Mouse (Mus musculus): ENCODE results near the gene Fbxw21. TPM values are rescaled to one million over a fixed set of nuclear protein-coding genes. Genes with fewer than 3 reads are reported as not detected.
"Not testable (repeated sequence)": the region's sequence is repeated elsewhere in the genome, so short reads cannot be mapped to it uniquely, and the experiment has no call there.

Gene Fbxw21
- polyA plus RNA-seq, 1 experiment from 2014 or later, result not detected

- H3K36me3 ChIP-seq (ENCODE audit: insufficient read depth); H3K4me2 ChIP-seq; H3K4me3 ChIP-seq (ENCODE audit: low read depth, low read length); DNase-seq; H3K27ac ChIP-seq (ENCODE audit: low read depth); H3K4me1 ChIP-seq (ENCODE audit: insufficient read depth); ATAC-seq (ENCODE audit: insufficient read depth); H3K27me3 ChIP-seq (ENCODE audit: insufficient read depth, low read length); H3K9me3 ChIP-seq (ENCODE audit: low read depth, low read length); H3K9ac ChIP-seq: not testable (repeated sequence)
- WGBS, result 67% methylated on average over 4 of the region's 4 CpGs
- TF ChIP-seq CTCF (IDR thresholded peaks at IDR 0.05; ENCODE audit: low read depth), result peak; percentile 39
Observed at GRCm38 (mm10) chr9:109140414-109140813, 21.4 kb downstream of the Fbxw21 start.

DNA sequence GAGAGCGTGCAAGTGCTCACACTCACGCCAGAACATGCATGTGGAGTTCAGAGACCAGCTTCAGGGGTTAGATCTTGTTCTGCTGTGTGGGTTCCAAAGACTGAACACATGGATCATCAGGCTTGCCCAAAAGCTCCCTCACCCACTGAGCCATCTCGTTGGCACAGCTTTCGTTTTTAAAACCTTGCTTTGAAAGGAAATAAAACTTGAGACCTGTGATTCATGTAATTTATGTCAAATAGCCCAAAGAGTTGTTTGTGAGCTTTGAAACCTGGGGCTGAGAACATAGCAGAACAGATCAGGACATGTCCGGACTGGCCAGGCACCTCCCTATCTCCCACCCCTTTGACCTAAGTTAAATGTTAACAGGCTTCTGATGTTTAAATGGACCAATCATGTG is 31.8 kb downstream of the Fbxw21 start:
- Histone ChIP-seq H3K27me3 (ENCODE audit: insufficient read depth, low read length) (no peaks in the 10 kb centered on the region), H3K4me2 (no peak overlapping the region), H3K4me1 (ENCODE audit: insufficient read depth) (no peaks in the 10 kb centered on the region), H3K4me3 (ENCODE audit: low read depth, low read length) (no peak overlapping the region), H3K9ac (no peak overlapping the region), H3K27ac (ENCODE audit: low read depth) (no peak overlapping the region), H3K36me3 (ENCODE audit: insufficient read depth) (no peaks in the 10 kb centered on the region), H3K9me3 (ENCODE audit: low read depth, low read length) (no peaks in the 10 kb centered on the region)
- no peak for TF ChIP-seq CTCF (IDR thresholded peaks at IDR 0.05; ENCODE audit: low read depth)
- DNase-seq (no peak), ATAC-seq (ENCODE audit: insufficient read depth) (no peak)
- 87% methylated on average over 5 of the region's 5 CpGs for WGBS

DNA sequence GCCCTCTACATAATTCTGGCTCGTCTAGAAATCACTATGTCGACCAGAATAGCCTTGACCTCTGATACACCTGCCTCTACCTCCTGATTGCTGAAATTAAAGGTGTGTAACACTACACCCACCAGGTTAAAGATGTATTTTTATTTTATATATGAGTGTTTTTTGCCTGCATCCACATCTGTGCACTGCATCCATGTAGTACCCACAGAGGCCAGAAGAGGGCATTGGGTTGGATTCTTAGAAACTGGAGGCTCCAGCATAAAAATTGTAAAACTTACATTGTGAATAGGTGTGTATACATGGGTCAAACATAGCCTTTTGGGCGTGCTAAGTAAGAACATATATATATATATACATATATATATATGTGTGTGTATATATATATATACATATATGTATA is 33.6 kb downstream of the Fbxw21 start:
- no peak overlapping the region for H3K27ac ChIP-seq (ENCODE audit: low read depth)
- H3K27me3 ChIP-seq (ENCODE audit: insufficient read depth, low read length), result no peaks in the 10 kb centered on the region
- no peak overlapping the region for H3K4me2 ChIP-seq
- ATAC-seq (ENCODE audit: insufficient read depth) (no peak), DNase-seq (peak; percentile 64)
- peak; percentile 55 for TF ChIP-seq CTCF (IDR thresholded peaks at IDR 0.05; ENCODE audit: low read depth)
- no peak overlapping the region for H3K9ac ChIP-seq
- no peak overlapping the region for H3K4me3 ChIP-seq (ENCODE audit: low read depth, low read length)
- no peaks in the 10 kb centered on the region for H3K4me1 ChIP-seq (ENCODE audit: insufficient read depth)
- H3K9me3 ChIP-seq (ENCODE audit: low read depth, low read length), result no peaks in the 10 kb centered on the region
- no peaks in the 10 kb centered on the region for H3K36me3 ChIP-seq (ENCODE audit: insufficient read depth)
- WGBS, result 49% methylated on average over 3 of the region's 3 CpGs

DNA sequence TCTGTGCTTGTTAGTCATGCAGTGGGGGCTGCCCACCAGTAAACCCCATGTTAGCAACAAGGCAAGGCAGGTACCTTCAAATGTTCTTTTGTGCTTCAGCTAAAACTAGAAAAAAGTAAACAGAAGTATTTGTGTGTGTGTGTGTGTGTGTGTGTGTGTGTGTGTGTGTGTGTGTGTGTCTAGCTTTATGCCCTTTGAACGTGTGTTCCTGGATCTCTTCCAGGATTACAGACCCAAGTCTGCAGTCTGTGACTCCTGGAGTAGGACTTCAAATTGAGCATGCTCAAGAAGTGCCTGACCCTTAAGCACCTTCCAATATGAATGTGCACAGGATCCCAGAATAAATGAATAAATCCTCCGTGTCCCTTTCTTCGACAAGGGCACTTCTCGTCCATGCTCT is 34.8 kb downstream of the Fbxw21 start:
- H3K4me3 ChIP-seq (ENCODE audit: low read depth, low read length), result no peak overlapping the region
- H3K27ac ChIP-seq (ENCODE audit: low read depth), result no peak overlapping the region
- no peak overlapping the region for H3K4me2 ChIP-seq
- TF ChIP-seq CTCF (IDR thresholded peaks at IDR 0.05; ENCODE audit: low read depth), result no peak
- no peaks in the 10 kb centered on the region for H3K36me3 ChIP-seq (ENCODE audit: insufficient read depth)
- H3K9me3 ChIP-seq (ENCODE audit: low read depth, low read length), result no peaks in the 10 kb centered on the region
- no peak overlapping the region for H3K9ac ChIP-seq
- no peak for ATAC-seq (ENCODE audit: insufficient read depth)
- no peaks in the 10 kb centered on the region for H3K27me3 ChIP-seq (ENCODE audit: insufficient read depth, low read length)
- 73% methylated on average over 4 of the region's 4 CpGs for WGBS
- no peaks in the 10 kb centered on the region for H3K4me1 ChIP-seq (ENCODE audit: insufficient read depth)
- no peak for DNase-seq

DNA sequence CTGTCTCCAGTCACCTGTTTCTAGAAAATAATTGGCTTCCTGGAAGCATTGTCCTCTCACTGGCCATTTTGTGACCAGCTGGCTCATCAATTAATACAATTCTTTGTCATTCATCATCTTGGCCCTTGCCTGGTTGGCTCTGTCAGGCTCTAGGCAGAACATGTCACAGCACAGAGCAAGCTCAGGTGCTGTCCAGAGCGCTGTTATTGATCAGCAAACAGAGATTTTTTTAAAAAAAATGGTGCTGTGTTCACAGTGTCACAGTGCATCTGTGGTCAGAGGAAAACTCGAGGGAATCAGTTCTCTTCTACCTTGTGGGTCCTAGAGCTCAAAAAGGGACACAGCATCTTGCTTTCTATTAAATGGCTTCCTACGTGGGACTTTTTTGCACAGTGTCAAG is 36.4 kb downstream of the Fbxw21 start:
- 62% methylated on average over 3 of the region's 3 CpGs for WGBS
- no peak for DNase-seq
- Histone ChIP-seq H3K4me2 (no peak overlapping the region), H3K27ac (ENCODE audit: low read depth) (no peak overlapping the region), H3K4me3 (ENCODE audit: low read depth, low read length) (no peak overlapping the region), H3K9me3 (ENCODE audit: low read depth, low read length) (no peaks in the 10 kb centered on the region), H3K9ac (no peak overlapping the region), H3K27me3 (ENCODE audit: insufficient read depth, low read length) (no peaks in the 10 kb centered on the region), H3K4me1 (ENCODE audit: insufficient read depth) (no peaks in the 10 kb centered on the region), H3K36me3 (ENCODE audit: insufficient read depth) (0 out of 2 replicates have a peak, but pooled peaks cover 3% of the 10 kb centered on the region)
- no peak for TF ChIP-seq CTCF (IDR thresholded peaks at IDR 0.05; ENCODE audit: low read depth)
- no peak for ATAC-seq (ENCODE audit: insufficient read depth)

DNA sequence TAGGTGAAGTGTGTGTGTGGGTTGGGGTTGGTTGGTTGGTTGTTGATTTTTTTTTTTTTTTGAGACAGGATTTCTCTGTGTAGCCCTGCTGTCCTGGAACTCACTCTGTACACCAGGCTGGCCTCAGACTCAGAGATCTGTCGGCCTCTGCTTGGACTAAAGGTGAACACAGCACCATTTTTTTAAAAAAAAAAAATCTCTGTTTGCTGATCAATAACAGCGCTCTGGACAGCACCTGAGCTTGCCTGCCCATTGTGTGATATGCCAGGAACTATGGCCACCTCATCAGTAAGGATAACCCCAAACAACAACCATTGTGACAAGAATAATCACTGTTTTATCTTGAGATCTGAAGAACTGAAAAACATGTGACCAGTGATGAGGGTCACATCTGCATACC is 36.8 kb downstream of the Fbxw21 start:
- H3K9ac ChIP-seq, result no peak overlapping the region
- no peak overlapping the region for H3K4me3 ChIP-seq (ENCODE audit: low read depth, low read length)
- H3K4me1 ChIP-seq (ENCODE audit: insufficient read depth), result no peaks in the 10 kb centered on the region
- H3K27me3 ChIP-seq (ENCODE audit: insufficient read depth, low read length), result no peaks in the 10 kb centered on the region
- WGBS, result 69% methylated on average over 2 of the region's 2 CpGs
- H3K36me3 ChIP-seq (ENCODE audit: insufficient read depth), result 0 out of 2 replicates have a peak, but pooled peaks cover 3% of the 10 kb centered on the region
- TF ChIP-seq CTCF (IDR thresholded peaks at IDR 0.05; ENCODE audit: low read depth), result no peak
- ATAC-seq (ENCODE audit: insufficient read depth) (no peak), DNase-seq (no peak)
- H3K4me2 ChIP-seq, result no peak overlapping the region
- no peaks in the 10 kb centered on the region for H3K9me3 ChIP-seq (ENCODE audit: low read depth, low read length)
- H3K27ac ChIP-seq (ENCODE audit: low read depth), result no peak overlapping the region

- H3K4me1 ChIP-seq (ENCODE audit: insufficient read depth), result no peaks in the 10 kb centered on the region
- 85% methylated on average over 3 of the region's 3 CpGs for WGBS
- no peak overlapping the region for H3K4me3 ChIP-seq (ENCODE audit: low read depth, low read length)
- peaks cover 7% of the 10 kb centered on the region for H3K36me3 ChIP-seq (ENCODE audit: insufficient read depth)
- no peaks in the 10 kb centered on the region for H3K9me3 ChIP-seq (ENCODE audit: low read depth, low read length)
- H3K27me3 ChIP-seq (ENCODE audit: insufficient read depth, low read length), result no peaks in the 10 kb centered on the region
- H3K4me2 ChIP-seq, result no peak overlapping the region
- ATAC-seq (ENCODE audit: insufficient read depth) (no peak), DNase-seq (no peak)
- no peak for TF ChIP-seq CTCF (IDR thresholded peaks at IDR 0.05; ENCODE audit: low read depth)
- no peak overlapping the region for H3K27ac ChIP-seq (ENCODE audit: low read depth)
- H3K9ac ChIP-seq, result no peak overlapping the region
Observed at GRCm38 (mm10) chr9:109124164-109124563, 37.7 kb downstream of the Fbxw21 start.

GRCm38 (mm10) chr9:109123266-109123665 is 38.6 kb downstream of the Fbxw21 start:
- H3K4me3 ChIP-seq (ENCODE audit: low read depth, low read length), result no peak overlapping the region
- no peaks in the 10 kb centered on the region for H3K27me3 ChIP-seq (ENCODE audit: insufficient read depth, low read length)
- WGBS, result 45% methylated on average over 6 of the region's 6 CpGs
- no peak overlapping the region for H3K4me2 ChIP-seq
- no peak overlapping the region for H3K27ac ChIP-seq (ENCODE audit: low read depth)
- H3K9me3 ChIP-seq (ENCODE audit: low read depth, low read length), result no peaks in the 10 kb centered on the region
- H3K9ac ChIP-seq, result no peak overlapping the region
- no peaks in the 10 kb centered on the region for H3K4me1 ChIP-seq (ENCODE audit: insufficient read depth)
- H3K36me3 ChIP-seq (ENCODE audit: insufficient read depth), result peaks cover 16% of the 10 kb centered on the region
- TF ChIP-seq CTCF (IDR thresholded peaks at IDR 0.05; ENCODE audit: low read depth), result no peak
- DNase-seq (no peak), ATAC-seq (ENCODE audit: insufficient read depth) (0 out of 2 replicates have a peak, but pooled peaks have one; percentile 26)

All from lung, embryonic 14.5 days (tissue).